Mouse (Mus musculus) gastrocnemius, postnatal 14 days (tissue): ENCODE measurements around the gene Asic1. TPM values are rescaled to one million over a fixed set of nuclear protein-coding genes. Genes with fewer than 3 reads are reported as not detected.
A peak's percentile ranks its signal among the peaks of the same experiment; 100 is the strongest.
"Not testable (repeated sequence)": the region's sequence is repeated elsewhere in the genome, so short reads cannot be mapped to it uniquely, and the experiment has no call there.

ENCODE experiments used
- DNase-seq: peaks from one replicate; pipeline ENCODE4 v3.0.0; 2021; ENCODE audit warnings: mixed read lengths
- intact Hi-C: fragments of 180-260 bp; cut with DNase I; formaldehyde crosslinking; loops from one replicate; pipeline ENCODE4 v1.15.1; 2025; ENCODE audit warnings: low total_unique reads
- total RNA-seq, 2 experiments: library from RNA; stranded (reverse); gene quantifications; 2 replicates each; pipeline ENCODE4 v1.2.3; 2021

Gene Asic1
- total RNA-seq, 2 experiments from 2014 or later = 0.69 to 1.0 TPM

- intact Hi-C loops = loop anchor here (5.0 kb wide), 1 partner anchor 62 kb away; no protein-coding TSS in a partner anchor
Observed at GRCm38 (mm10) chr15:99714858-99715257, 44.7 kb downstream of the Asic1 start.

GRCm38 (mm10) chr15:99715361-99715865 lies 45.2 kb downstream of the Asic1 start:
- no peak for DNase-seq
- intact Hi-C loops = no loop called here

More at GRCm38 (mm10) chr15:99714858-99715257, 44.7 kb downstream of the Asic1 start:
- DNase-seq = peak; percentile 75

- intact Hi-C loops = no loop called here
- no peak for DNase-seq
Observed at GRCm38 (mm10) chr15:99715982-99716746, 46.0 kb downstream of the Asic1 start.

- DNase-seq = no peak
- intact Hi-C loops = no loop called here
Observed at GRCm38 (mm10) chr15:99716814-99717213, 46.6 kb downstream of the Asic1 start.

GRCm38 (mm10) chr15:99717386-99718334 lies 47.5 kb downstream of the Asic1 start, which contains the start of gene Gpd1:
TSS of gene Gpd1 (plus strand) at chr15:99717515.
- peak; percentile 80 for DNase-seq
- intact Hi-C loops = no loop called here

GRCm38 (mm10) chr15:99718461-99719021 lies 48.4 kb downstream of the Asic1 start:
- peak; percentile 59 for DNase-seq
- intact Hi-C loops = no loop called here

- intact Hi-C loops = loop anchor here (10.0 kb wide), 1 partner anchor 185 kb away; no protein-coding TSS in a partner anchor
Observed at GRCm38 (mm10) chr15:99719865-99720264, 49.7 kb downstream of the Asic1 start.

GRCm38 (mm10) chr15:99721921-99722743 lies 52.0 kb downstream of the Asic1 start:
- DNase-seq = no peak
- intact Hi-C loops = loop anchor here (10.0 kb wide), 1 partner anchor 183 kb away; no protein-coding TSS in a partner anchor

More at GRCm38 (mm10) chr15:99719865-99720264, 49.7 kb downstream of the Asic1 start:
- DNase-seq = no peak

- intact Hi-C loops = loop anchor here (10.0 kb wide), 1 partner anchor 182 kb away; no protein-coding TSS in a partner anchor
- DNase-seq = no peak
Observed at GRCm38 (mm10) chr15:99723120-99723514, 52.9 kb downstream of the Asic1 start.

- peak; percentile 82 for DNase-seq
- intact Hi-C loops = loop anchor here (10.0 kb wide), 1 partner anchor 181 kb away; no protein-coding TSS in a partner anchor
Observed at GRCm38 (mm10) chr15:99723515-99724291, 53.5 kb downstream of the Asic1 start.

- intact Hi-C loops = loop anchor here (5.0 to 10.0 kb wide), 2 partner anchors 53 to 180 kb away; no protein-coding TSS in a partner anchor
- peak; percentile 79 for DNase-seq
Observed at GRCm38 (mm10) chr15:99724292-99725021, 54.3 kb downstream of the Asic1 start.

- peak; percentile 93 for DNase-seq
- intact Hi-C loops = loop anchor here (5.0 to 10.0 kb wide), 2 partner anchors 52 to 179 kb away; no protein-coding TSS in a partner anchor
Observed at GRCm38 (mm10) chr15:99725341-99726155, 55.4 kb downstream of the Asic1 start, which contains the start of gene Cox14. TSS of gene Cox14 (plus strand) at chr15:99725618.

- intact Hi-C loops = loop anchor here (5.0 to 10.0 kb wide), 2 partner anchors 51 to 178 kb away; no protein-coding TSS in a partner anchor
- no peak for DNase-seq
Observed at GRCm38 (mm10) chr15:99726549-99726948, 56.4 kb downstream of the Asic1 start.

- intact Hi-C loops = loop anchor here (5.0 to 10.0 kb wide), 2 partner anchors 50 to 178 kb away; no protein-coding TSS in a partner anchor
Observed at GRCm38 (mm10) chr15:99727039-99727438, 56.9 kb downstream of the Asic1 start.

GRCm38 (mm10) chr15:99727525-99727924 lies 57.4 kb downstream of the Asic1 start:
- intact Hi-C loops = loop anchor here (5.0 to 10.0 kb wide), 2 partner anchors 50 to 177 kb away; no protein-coding TSS in a partner anchor

More at GRCm38 (mm10) chr15:99727039-99727438, 56.9 kb downstream of the Asic1 start:
- DNase-seq = not testable (repeated sequence)

More at GRCm38 (mm10) chr15:99727525-99727924, 57.4 kb downstream of the Asic1 start:
- DNase-seq = no peak
